Mouse (Mus musculus): ENCODE data around the gene Prr3. TPM values are rescaled to one million over a fixed set of nuclear protein-coding genes. Genes with fewer than 3 reads are reported as not detected.
"Not testable (repeated sequence)": the region's sequence is repeated elsewhere in the genome, so short reads cannot be mapped to it uniquely, and the experiment has no call there.

Prr3 gene
- polyA plus RNA-seq, 1 experiment from 2014 or later = 50.8 TPM

- not testable (repeated sequence) for H3K4me2 ChIP-seq (ENCODE audit: low read depth, low read length, severe bottlenecking); H3K27me3 ChIP-seq (ENCODE audit: control insufficient read depth, insufficient read depth, low read length); H3K9ac ChIP-seq (ENCODE audit: low read length); DNase-seq (ENCODE audit: low spot score); H3K4me3 ChIP-seq (ENCODE audit: low read depth, low read length); H3K4me1 ChIP-seq (replicated peaks; ENCODE audit: control insufficient read depth, insufficient read depth, low read length); H3K36me3 ChIP-seq (ENCODE audit: control insufficient read depth, insufficient read depth, low read length); ATAC-seq (replicated peaks; ENCODE audit: low FRiP score); H3K27ac ChIP-seq (ENCODE audit: low read depth, low read length); H3K9me3 ChIP-seq (ENCODE audit: control insufficient read depth, low read length)
- 92% methylated on average over 14 of the region's 14 CpGs for WGBS
These were observed 44.3 kb downstream of the Prr3 start for GRCm38 (mm10) chr17:35935763-35936162.

- 89% methylated on average over 4 of the region's 4 CpGs for WGBS
- peaks cover 23% of the 10 kb centered on the region; the same call in 1 of the 2 replicates for H3K36me3 ChIP-seq (ENCODE audit: control insufficient read depth, insufficient read depth, low read length)
These were observed 47.4 kb downstream of the Prr3 start for GRCm38 (mm10) chr17:35932608-35933007.

GRCm38 (mm10) chr17:35930627-35931026 is 49.4 kb downstream of the Prr3 start:
- Histone ChIP-seq H3K4me3 (ENCODE audit: low read depth, low read length) (no peak overlapping the region), H3K9me3 (ENCODE audit: control insufficient read depth, low read length) (no peaks in the 10 kb centered on the region), H3K27me3 (ENCODE audit: control insufficient read depth, insufficient read depth, low read length) (no peaks in the 10 kb centered on the region), H3K4me1 (replicated peaks; ENCODE audit: control insufficient read depth, insufficient read depth, low read length) (no peaks in the 10 kb centered on the region), H3K4me2 (ENCODE audit: low read depth, low read length, severe bottlenecking) (no peak overlapping the region), H3K36me3 (ENCODE audit: control insufficient read depth, insufficient read depth, low read length) (peaks cover 28% of the 10 kb centered on the region; the same call in 1 of the 2 replicates), H3K27ac (ENCODE audit: low read depth, low read length) (no peak overlapping the region), H3K9ac (ENCODE audit: low read length) (no peak overlapping the region)
- peak; percentile 54 for DNase-seq (ENCODE audit: low spot score)
- ATAC-seq (replicated peaks; ENCODE audit: low FRiP score) = no peak
- WGBS = 95% methylated on average over 12 of the region's 12 CpGs

More at GRCm38 (mm10) chr17:35932608-35933007, 47.4 kb downstream of the Prr3 start:
- no peak overlapping the region for H3K4me2 ChIP-seq (ENCODE audit: low read depth, low read length, severe bottlenecking)
- no peaks in the 10 kb centered on the region for H3K4me1 ChIP-seq (replicated peaks; ENCODE audit: control insufficient read depth, insufficient read depth, low read length)
- no peaks in the 10 kb centered on the region for H3K27me3 ChIP-seq (ENCODE audit: control insufficient read depth, insufficient read depth, low read length)
- ATAC-seq (replicated peaks; ENCODE audit: low FRiP score) (no peak), DNase-seq (ENCODE audit: low spot score) (peak; percentile 45)
- no peaks in the 10 kb centered on the region for H3K9me3 ChIP-seq (ENCODE audit: control insufficient read depth, low read length)
- H3K27ac ChIP-seq (ENCODE audit: low read depth, low read length) = no peak overlapping the region
- no peak overlapping the region for H3K4me3 ChIP-seq (ENCODE audit: low read depth, low read length)
- no peak overlapping the region for H3K9ac ChIP-seq (ENCODE audit: low read length)

GRCm38 (mm10) chr17:35929534-35929933 is 50.5 kb downstream of the Prr3 start:
- DNase-seq (ENCODE audit: low spot score) (no peak), ATAC-seq (replicated peaks; ENCODE audit: low FRiP score) (no peak)
- Histone ChIP-seq H3K9ac (ENCODE audit: low read length) (no peak overlapping the region), H3K27ac (ENCODE audit: low read depth, low read length) (no peak overlapping the region), H3K4me1 (replicated peaks; ENCODE audit: control insufficient read depth, insufficient read depth, low read length) (no peaks in the 10 kb centered on the region), H3K4me2 (ENCODE audit: low read depth, low read length, severe bottlenecking) (no peak overlapping the region), H3K4me3 (ENCODE audit: low read depth, low read length) (no peak overlapping the region), H3K27me3 (ENCODE audit: control insufficient read depth, insufficient read depth, low read length) (no peaks in the 10 kb centered on the region), H3K36me3 (ENCODE audit: control insufficient read depth, insufficient read depth, low read length) (peaks cover 31% of the 10 kb centered on the region; the same call in 1 of the 2 replicates), H3K9me3 (ENCODE audit: control insufficient read depth, low read length) (no peaks in the 10 kb centered on the region)
- WGBS = 92% methylated on average over 2 of the region's 2 CpGs

GRCm38 (mm10) chr17:35927471-35927870 is 52.6 kb downstream of the Prr3 start:
- Histone ChIP-seq H3K4me1 (replicated peaks; ENCODE audit: control insufficient read depth, insufficient read depth, low read length) (no peaks in the 10 kb centered on the region), H3K27me3 (ENCODE audit: control insufficient read depth, insufficient read depth, low read length) (no peaks in the 10 kb centered on the region), H3K27ac (ENCODE audit: low read depth, low read length) (no peak overlapping the region), H3K4me3 (ENCODE audit: low read depth, low read length) (no peak overlapping the region), H3K9me3 (ENCODE audit: control insufficient read depth, low read length) (no peaks in the 10 kb centered on the region), H3K36me3 (ENCODE audit: control insufficient read depth, insufficient read depth, low read length) (peaks cover 39% of the 10 kb centered on the region; the same call in 1 of the 2 replicates), H3K9ac (ENCODE audit: low read length) (no peak overlapping the region), H3K4me2 (ENCODE audit: low read depth, low read length, severe bottlenecking) (no peak overlapping the region)
- DNase-seq (ENCODE audit: low spot score) (peak; percentile 17), ATAC-seq (replicated peaks; ENCODE audit: low FRiP score) (no peak)
- WGBS = 81% methylated on average over 1 of the region's 1 CpGs

GRCm38 (mm10) chr17:35923281-35923680 is 56.8 kb downstream of the Prr3 start:
- H3K27me3 ChIP-seq (ENCODE audit: control insufficient read depth, insufficient read depth, low read length) = no peaks in the 10 kb centered on the region
- no peak overlapping the region for H3K27ac ChIP-seq (ENCODE audit: low read depth, low read length)
- 93% methylated on average over 4 of the region's 4 CpGs for WGBS
- no peak overlapping the region for H3K4me2 ChIP-seq (ENCODE audit: low read depth, low read length, severe bottlenecking)
- H3K9me3 ChIP-seq (ENCODE audit: control insufficient read depth, low read length) = no peaks in the 10 kb centered on the region
- DNase-seq (ENCODE audit: low spot score) (no peak), ATAC-seq (replicated peaks; ENCODE audit: low FRiP score) (no peak)
- no peak overlapping the region for H3K4me3 ChIP-seq (ENCODE audit: low read depth, low read length)
- no peak overlapping the region for H3K9ac ChIP-seq (ENCODE audit: low read length)
- peaks cover 9% of the 10 kb centered on the region for H3K4me1 ChIP-seq (replicated peaks; ENCODE audit: control insufficient read depth, insufficient read depth, low read length)
- peaks cover 22% of the 10 kb centered on the region; the same call in 1 of the 2 replicates for H3K36me3 ChIP-seq (ENCODE audit: control insufficient read depth, insufficient read depth, low read length)

- Histone ChIP-seq H3K4me1 (replicated peaks; ENCODE audit: control insufficient read depth, insufficient read depth, low read length) (peaks cover 9% of the 10 kb centered on the region), H3K27ac (ENCODE audit: low read depth, low read length) (no peak overlapping the region), H3K36me3 (ENCODE audit: control insufficient read depth, insufficient read depth, low read length) (peaks cover 16% of the 10 kb centered on the region; the same call in 1 of the 2 replicates), H3K4me2 (ENCODE audit: low read depth, low read length, severe bottlenecking) (no peak overlapping the region), H3K9ac (ENCODE audit: low read length) (no peak overlapping the region), H3K27me3 (ENCODE audit: control insufficient read depth, insufficient read depth, low read length) (no peaks in the 10 kb centered on the region), H3K4me3 (ENCODE audit: low read depth, low read length) (no peak overlapping the region), H3K9me3 (ENCODE audit: control insufficient read depth, low read length) (no peaks in the 10 kb centered on the region)
- WGBS = 92% methylated on average over 3 of the region's 3 CpGs
- DNase-seq (ENCODE audit: low spot score) = no peak
- ATAC-seq (replicated peaks; ENCODE audit: low FRiP score) = no peak
These were observed 57.5 kb downstream of the Prr3 start for GRCm38 (mm10) chr17:35922566-35922965.

MicroRNAs encoded within 50 kb of the gene (microRNA counts, 519-probe panel; counts per million panel counts)
- microRNA mmu-miR-877 = 31.2 counts per million

Small RNAs within 50 kb of the gene (microRNA-seq; reads per million reads assigned to microRNA genes)
- gene Mir877 (ENCODE audit: insufficient number of aligned reads) = 299 reads per million, percentile 51 among the genes with 10 or more reads in this experiment

Other genes with a start within 250 kb of the Prr3 start
- 2.4 and 3.5 TPM in 2 replicates for gene Ier3, start 158.6 kb downstream of the Prr3 start, polyA plus RNA-seq (2014; fragmentation: Nextera tagmentation; extraction: Ambion mirVana)
- gene Flot1, start 157.0 kb downstream of the Prr3 start, polyA plus RNA-seq (2014; fragmentation: Nextera tagmentation; extraction: Ambion mirVana) = 48.5 and 49.5 TPM in 2 replicates
- gene Tubb5, start 141.9 kb downstream of the Prr3 start, polyA plus RNA-seq (2014; fragmentation: Nextera tagmentation; extraction: Ambion mirVana) = 1,583 and 1,671 TPM in 2 replicates
- gene Mdc1, start 138.7 kb downstream of the Prr3 start, polyA plus RNA-seq (2014; fragmentation: Nextera tagmentation; extraction: Ambion mirVana) = 27.2 and 29.2 TPM in 2 replicates
- gene Nrm, start 118.9 kb downstream of the Prr3 start, polyA plus RNA-seq (2014; fragmentation: Nextera tagmentation; extraction: Ambion mirVana) = 65.7 and 68.8 TPM in 2 replicates
- gene Ppp1r18, start 114.6 kb downstream of the Prr3 start, polyA plus RNA-seq (2014; fragmentation: Nextera tagmentation; extraction: Ambion mirVana) = 25.1 and 28.1 TPM in 2 replicates
- 50.3 and 52.9 TPM in 2 replicates for gene Dhx16, start 100.4 kb downstream of the Prr3 start, polyA plus RNA-seq (2014; fragmentation: Nextera tagmentation; extraction: Ambion mirVana)
- gene 2310061I04Rik, start 82.8 kb downstream of the Prr3 start, polyA plus RNA-seq (2014; fragmentation: Nextera tagmentation; extraction: Ambion mirVana) = 26.9 and 29.9 TPM in 2 replicates
- 213 and 224 TPM in 2 replicates for gene Atat1, start 70.2 kb downstream of the Prr3 start, polyA plus RNA-seq (2014; fragmentation: Nextera tagmentation; extraction: Ambion mirVana)
- gene Mrps18b, start 63.8 kb downstream of the Prr3 start, polyA plus RNA-seq (2014; fragmentation: Nextera tagmentation; extraction: Ambion mirVana) = 66.1 and 66.8 TPM in 2 replicates
- gene Ppp1r10, start 63.8 kb downstream of the Prr3 start, polyA plus RNA-seq (2014; fragmentation: Nextera tagmentation; extraction: Ambion mirVana) = 52.6 and 59.3 TPM in 2 replicates
- gene Abcf1, start 10.5 kb downstream of the Prr3 start, polyA plus RNA-seq (2014; fragmentation: Nextera tagmentation; extraction: Ambion mirVana) = 108 and 122 TPM in 2 replicates
- 46.0 and 48.4 TPM in 2 replicates for gene Gnl1, start 385 bp downstream of the Prr3 start, polyA plus RNA-seq (2014; fragmentation: Nextera tagmentation; extraction: Ambion mirVana)
- 3.5 and 4.3 TPM in 2 replicates for gene H2-T24, start 40.3 kb upstream of the Prr3 start, polyA plus RNA-seq (2014; fragmentation: Nextera tagmentation; extraction: Ambion mirVana)
- gene H2-T23, start 52.6 kb upstream of the Prr3 start, polyA plus RNA-seq (2014; fragmentation: Nextera tagmentation; extraction: Ambion mirVana) = 3.1 and 3.4 TPM in 2 replicates
- 7.6 and 8.3 TPM in 2 replicates for gene H2-T22, start 62.5 kb upstream of the Prr3 start, polyA plus RNA-seq (2014; fragmentation: Nextera tagmentation; extraction: Ambion mirVana)
- gene Gm6034, start 62.7 kb upstream of the Prr3 start, polyA plus RNA-seq (2014; fragmentation: Nextera tagmentation; extraction: Ambion mirVana) = not detected in 2 replicates
- not detected in 2 replicates for gene Gm11127, start 78.1 kb upstream of the Prr3 start, polyA plus RNA-seq (2014; fragmentation: Nextera tagmentation; extraction: Ambion mirVana)
- not detected in 2 replicates for gene Gm19684, start 141.4 kb upstream of the Prr3 start, polyA plus RNA-seq (2014; fragmentation: Nextera tagmentation; extraction: Ambion mirVana)
- not detected in 2 replicates for gene Gm7030, start 149.2 kb upstream of the Prr3 start, polyA plus RNA-seq (2014; fragmentation: Nextera tagmentation; extraction: Ambion mirVana)
- gene Gm8909, start 188.3 kb upstream of the Prr3 start, polyA plus RNA-seq (2014; fragmentation: Nextera tagmentation; extraction: Ambion mirVana) = not detected in 2 replicates
- not detected in 2 replicates for gene H2-T3, start 210.1 kb upstream of the Prr3 start, polyA plus RNA-seq (2014; fragmentation: Nextera tagmentation; extraction: Ambion mirVana)